Mouse (Mus musculus): ENCODE data around the gene Strada.

Gene Strada

DNA sequence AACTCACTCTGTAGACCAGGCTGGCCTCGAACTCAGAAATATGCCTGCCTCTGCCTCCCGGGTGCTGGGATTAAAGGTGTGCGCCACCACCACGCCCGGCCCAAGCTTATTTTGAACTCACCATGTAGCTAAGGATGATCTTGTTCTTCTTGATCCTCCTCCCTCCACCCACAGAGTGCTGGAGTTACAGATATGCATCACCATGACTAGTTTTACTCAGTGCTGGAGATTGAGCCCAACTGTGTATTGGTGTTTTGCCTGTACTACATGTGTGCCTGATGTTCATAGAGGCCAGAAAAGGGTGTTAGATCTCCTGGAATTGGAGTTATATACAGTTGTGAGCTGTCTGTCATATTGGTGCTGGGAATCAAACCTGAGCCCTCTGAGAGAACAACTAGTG lies 79.7 kb downstream of the Strada start:
- in situ Hi-C loops (cut with MboI; ENCODE audit: low pct_unique_long_range_greater_than_20kb in 1 of 2, low sequenced_read_pairs in 2 of 2, unreplicated experiment in 1 of 2) = no loop called here

All from mouse embryonic stem cell (cell line).